11 mouse cellular contexts compared by ENCODE assay signal in the genomic region with DNA sequence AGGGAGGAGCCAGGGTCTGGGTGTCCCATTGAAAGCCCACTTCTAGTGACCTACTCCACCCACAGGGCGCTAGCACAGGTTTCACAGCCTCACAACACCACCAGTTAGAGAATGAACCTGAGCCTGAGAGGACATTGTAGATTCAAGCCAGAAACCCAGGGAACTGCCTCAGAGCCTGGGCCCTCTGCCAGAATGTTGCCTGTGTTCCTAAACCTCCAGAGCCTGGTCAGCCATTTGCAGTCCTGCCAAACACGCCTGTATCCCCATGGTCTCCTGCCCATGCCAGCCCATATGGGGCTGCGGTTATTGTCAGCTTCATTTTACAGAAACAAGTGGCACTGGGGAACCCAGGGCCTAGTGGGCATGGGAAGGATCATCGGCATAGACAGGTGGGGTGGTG. TPM values are rescaled to one million over a fixed set of nuclear protein-coding genes. Genes with fewer than 3 reads are reported as not detected.
DNase-seq lines count a peak whose midpoint lies in the region; ATAC-seq lines count a peak whose summit lies in the region.
"Had no signal": no experiment of that assay in that cellular context is flagged by ENCODE, and none has a peak within 500 bp of the region (broad histone marks: within the 10 kb centered on the region; RNA-seq: fewer than 3 reads in every experiment).

No protein-coding gene starts in this region.

- peak overlapping the region; percentile 54 for H3K27ac ChIP-seq in forebrain, embryonic 13.5 days
- H3K27ac ChIP-seq in forebrain, embryonic 11.5 days (ENCODE audit: low read depth, low read length), result no peak overlapping the region
- H3K27ac ChIP-seq in hindbrain, embryonic 15.5 days (replicated peaks), result peak overlapping the region; percentile 67
- no peak overlapping the region for H3K27ac ChIP-seq in hindbrain, embryonic 12.5 days
- 0 out of 2 replicates have a peak overlapping the region, but pooled peaks have one; percentile 44 for H3K27ac ChIP-seq in midbrain, embryonic 16.5 days (ENCODE audit: low read length)
- H3K27ac ChIP-seq: heart, adult 2 months had no signal

- no peak for DNase-seq in forebrain, embryonic 11.5 days (ENCODE audit: low spot score)
- peak; percentile 50 for DNase-seq in cerebellum, adult 11-12 months
- DNase-seq in liver, result no peak
- no peak for DNase-seq in c-Kit-positive CD71-positive TER-119-positive erythroid progenitor cells, embryonic 14.5 days (ENCODE audit: low spot score)
- DNase-seq: lung, adult 18-20 months had no signal

- peak; percentile 46 for ATAC-seq in forebrain, embryonic 13.5 days
- ATAC-seq in forebrain, embryonic 11.5 days (replicated peaks; ENCODE audit: low FRiP score), result no peak
- peak; percentile 27; the same call in 1 of the 2 replicates for ATAC-seq in hindbrain, embryonic 15.5 days (ENCODE audit: low FRiP score, low read depth)
- ATAC-seq in hindbrain, embryonic 12.5 days (ENCODE audit: low FRiP score), result no peak
- no peak for ATAC-seq in midbrain, embryonic 16.5 days
- ATAC-seq: intestine, postnatal 0 days had no signal

- 48% methylated on average over 4 of the region's 4 CpGs for WGBS in forebrain, embryonic 13.5 days
- 86% methylated on average over 4 of the region's 4 CpGs for WGBS in forebrain, embryonic 11.5 days
- WGBS in hindbrain, embryonic 15.5 days, result 67% methylated on average over 4 of the region's 4 CpGs
- WGBS in hindbrain, embryonic 12.5 days, result 89% methylated on average over 4 of the region's 4 CpGs
- WGBS in midbrain, embryonic 16.5 days, result 59% methylated on average over 4 of the region's 4 CpGs

- H3K27me3 ChIP-seq in forebrain, embryonic 13.5 days, result peaks cover 49% of the 10 kb centered on the region
- H3K27me3 ChIP-seq in forebrain, embryonic 11.5 days (ENCODE audit: control insufficient read depth, insufficient read depth, low read length), result no peaks in the 10 kb centered on the region; the same call in 1 of the 2 replicates
- peaks cover 9% of the 10 kb centered on the region; the same call in 1 of the 2 replicates for H3K27me3 ChIP-seq in hindbrain, embryonic 15.5 days
- peaks cover 13% of the 10 kb centered on the region for H3K27me3 ChIP-seq in hindbrain, embryonic 12.5 days
- no peaks in the 10 kb centered on the region for H3K27me3 ChIP-seq in midbrain, embryonic 16.5 days (ENCODE audit: control insufficient read depth, insufficient read depth, low read depth, low read length)

- no peak overlapping the region for H3K4me3 ChIP-seq in forebrain, embryonic 13.5 days
- no peak overlapping the region for H3K4me3 ChIP-seq in forebrain, embryonic 11.5 days (ENCODE audit: low read depth, low read length)
- no peak overlapping the region for H3K4me3 ChIP-seq in hindbrain, embryonic 15.5 days
- H3K4me3 ChIP-seq in hindbrain, embryonic 12.5 days, result no peak overlapping the region
- no peak overlapping the region for H3K4me3 ChIP-seq in midbrain, embryonic 16.5 days (ENCODE audit: low read depth, low read length)
- H3K4me3 ChIP-seq: heart, adult 2 months had no signal

- H3K9me3 ChIP-seq in forebrain, embryonic 13.5 days (replicated peaks), result no peaks in the 10 kb centered on the region
- H3K9me3 ChIP-seq in forebrain, embryonic 11.5 days (ENCODE audit: control insufficient read depth, low read length), result no peaks in the 10 kb centered on the region
- no peaks in the 10 kb centered on the region for H3K9me3 ChIP-seq in hindbrain, embryonic 15.5 days
- no peaks in the 10 kb centered on the region for H3K9me3 ChIP-seq in hindbrain, embryonic 12.5 days (replicated peaks)
- H3K9me3 ChIP-seq in midbrain, embryonic 16.5 days (replicated peaks; ENCODE audit: control insufficient read depth, low read length, poor library complexity, severe bottlenecking), result no peaks in the 10 kb centered on the region

- peaks cover 43% of the 10 kb centered on the region for H3K4me1 ChIP-seq in forebrain, embryonic 13.5 days
- H3K4me1 ChIP-seq in forebrain, embryonic 11.5 days (replicated peaks; ENCODE audit: control insufficient read depth, insufficient read depth, low read length), result no peaks in the 10 kb centered on the region
- H3K4me1 ChIP-seq in hindbrain, embryonic 15.5 days (replicated peaks), result peaks cover 32% of the 10 kb centered on the region
- peaks cover 21% of the 10 kb centered on the region for H3K4me1 ChIP-seq in hindbrain, embryonic 12.5 days
- H3K4me1 ChIP-seq in midbrain, embryonic 16.5 days (ENCODE audit: control insufficient read depth, insufficient read depth, low read length), result 0 out of 2 replicates have a peak, but pooled peaks cover 2% of the 10 kb centered on the region

- H3K9ac ChIP-seq in forebrain, embryonic 13.5 days, result no peak overlapping the region
- H3K9ac ChIP-seq in forebrain, embryonic 11.5 days (ENCODE audit: low read length), result no peak overlapping the region
- H3K9ac ChIP-seq in hindbrain, embryonic 15.5 days, result no peak overlapping the region
- H3K9ac ChIP-seq in hindbrain, embryonic 12.5 days, result no peak overlapping the region
- no peak overlapping the region for H3K9ac ChIP-seq in midbrain, embryonic 16.5 days (ENCODE audit: low read depth, low read length)

- H3K36me3 ChIP-seq in forebrain, embryonic 13.5 days (ENCODE audit: poor library complexity, severe bottlenecking), result no peaks in the 10 kb centered on the region
- no peaks in the 10 kb centered on the region for H3K36me3 ChIP-seq in forebrain, embryonic 11.5 days (ENCODE audit: control insufficient read depth, insufficient read depth, low read length)
- no peaks in the 10 kb centered on the region for H3K36me3 ChIP-seq in hindbrain, embryonic 15.5 days
- no peaks in the 10 kb centered on the region for H3K36me3 ChIP-seq in hindbrain, embryonic 12.5 days
- no peaks in the 10 kb centered on the region for H3K36me3 ChIP-seq in midbrain, embryonic 16.5 days (ENCODE audit: control insufficient read depth, insufficient read depth, low read length)

- no peak overlapping the region for H3K4me2 ChIP-seq in forebrain, embryonic 13.5 days
- no peak overlapping the region for H3K4me2 ChIP-seq in forebrain, embryonic 11.5 days (ENCODE audit: low read depth, low read length, severe bottlenecking)
- no peak overlapping the region for H3K4me2 ChIP-seq in hindbrain, embryonic 15.5 days
- no peak overlapping the region for H3K4me2 ChIP-seq in hindbrain, embryonic 12.5 days (replicated peaks)
- no peak overlapping the region for H3K4me2 ChIP-seq in midbrain, embryonic 16.5 days (ENCODE audit: low read length)

RNA-seq across cellular contexts. Expression of a gene that starts 20.0 kb away (rescaled TPM):
- 0.11 and 0.18 TPM in 2 replicates for polyA plus RNA-seq in forebrain, embryonic 13.5 days (2015; fragmentation: Nextera tagmentation; extraction: Ambion mirVana)
- 0.27 TPM in 1 of 2 replicates, not detected in the other for polyA plus RNA-seq in forebrain, embryonic 11.5 days (2014; fragmentation: Nextera tagmentation; extraction: Ambion mirVana)
- 0.43 and 0.83 TPM in 2 replicates for polyA plus RNA-seq in hindbrain, embryonic 15.5 days (2015; fragmentation: Nextera tagmentation; extraction: Ambion mirVana)
- polyA plus RNA-seq in hindbrain, embryonic 12.5 days (2016; fragmentation: Nextera tagmentation; extraction: Ambion mirVana), result 0.20 TPM in 1 of 2 replicates, not detected in the other
- 0.30 and 0.51 TPM in 2 replicates for polyA plus RNA-seq in midbrain, embryonic 16.5 days (2015; fragmentation: Nextera tagmentation; extraction: Ambion mirVana)
- polyA plus RNA-seq: heart, adult 2 months; intestine, postnatal 0 days had no signal

RNA-seq across cellular contexts. Expression of a gene that starts 37.5 kb away (rescaled TPM):
- 12.5 and 17.1 TPM in 2 replicates for polyA plus RNA-seq in forebrain, embryonic 13.5 days (2015; fragmentation: Nextera tagmentation; extraction: Ambion mirVana)
- 23.9 and 24.7 TPM in 2 replicates for polyA plus RNA-seq in forebrain, embryonic 11.5 days (2014; fragmentation: Nextera tagmentation; extraction: Ambion mirVana)
- polyA plus RNA-seq in hindbrain, embryonic 15.5 days (2015; fragmentation: Nextera tagmentation; extraction: Ambion mirVana), result 53.9 and 55.2 TPM in 2 replicates
- 54.8 and 56.1 TPM in 2 replicates for polyA plus RNA-seq in hindbrain, embryonic 12.5 days (2016; fragmentation: Nextera tagmentation; extraction: Ambion mirVana)
- polyA plus RNA-seq in midbrain, embryonic 16.5 days (2015; fragmentation: Nextera tagmentation; extraction: Ambion mirVana), result 28.7 and 30.6 TPM in 2 replicates

Comparison
In these comparisons a context has a peak if more than half of its experiments do, and no peak if none do; other contexts are left out.
1. ATAC-seq: peak in forebrain, embryonic 13.5 days (single experiment) and hindbrain, embryonic 15.5 days (single experiment); none in forebrain, embryonic 11.5 days (single experiment), hindbrain, embryonic 12.5 days (single experiment) and midbrain, embryonic 16.5 days (single experiment).
2. H3K27ac ChIP-seq: peak in forebrain, embryonic 13.5 days (single experiment), hindbrain, embryonic 15.5 days (single experiment) and midbrain, embryonic 16.5 days (single experiment); none in forebrain, embryonic 11.5 days (single experiment) and hindbrain, embryonic 12.5 days (single experiment).